Mouse (Mus musculus) CD4-positive, CD25-positive, alpha-beta regulatory T cell, adult 2 months (primary cell): ENCODE results near the gene Rwdd2a.

Experiments
- DNase-seq: peaks from one replicate; pipeline ENCODE4 v3.0.0-alpha.2; 2012; ENCODE audit warnings: low read depth, low spot score

The Rwdd2a gene

GRCm38 (mm10) chr9:86571540-86572135 lies at the start of gene Rwdd2a, which contains the start of gene Pgm3:
Gene Rwdd2a, plus strand, starts transcription at chr9:86571991.
Gene Pgm3, minus strand, starts transcription at chr9:86571842.
- peak; percentile 98 for DNase-seq

- no peak for DNase-seq
Measured at GRCm38 (mm10) chr9:86522335-86522734, 49.5 kb upstream of the Rwdd2a start.

GRCm38 (mm10) chr9:86525600-86525999 lies 46.2 kb upstream of the Rwdd2a start:
- DNase-seq, result no peak

GRCm38 (mm10) chr9:86534071-86534470 lies 37.7 kb upstream of the Rwdd2a start:
- no peak for DNase-seq

- DNase-seq, result no peak
Measured at GRCm38 (mm10) chr9:86543451-86543850, 28.3 kb upstream of the Rwdd2a start.

DNA sequence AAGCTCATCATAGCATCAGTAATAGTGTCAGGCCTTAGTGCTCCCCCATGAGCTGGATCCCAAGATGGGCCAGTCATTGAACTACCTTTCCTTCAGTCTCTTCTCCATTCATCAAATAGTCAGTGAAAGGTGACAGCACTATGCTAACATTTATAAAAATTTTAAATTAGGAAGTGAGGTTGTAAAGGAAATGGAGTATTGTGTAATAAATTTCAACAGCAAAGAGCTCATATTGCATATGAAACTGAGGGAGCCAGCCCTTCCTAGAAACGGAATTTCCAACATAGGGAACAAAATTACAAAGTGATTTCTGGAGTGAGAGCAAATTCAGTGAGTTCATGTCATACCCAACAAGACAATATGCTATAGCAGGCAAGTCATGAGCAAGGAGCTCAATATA lies 27.2 kb upstream of the Rwdd2a start:
- DNase-seq, result no peak

GRCm38 (mm10) chr9:86549637-86550162 lies 22.1 kb upstream of the Rwdd2a start:
- no peak for DNase-seq

DNA sequence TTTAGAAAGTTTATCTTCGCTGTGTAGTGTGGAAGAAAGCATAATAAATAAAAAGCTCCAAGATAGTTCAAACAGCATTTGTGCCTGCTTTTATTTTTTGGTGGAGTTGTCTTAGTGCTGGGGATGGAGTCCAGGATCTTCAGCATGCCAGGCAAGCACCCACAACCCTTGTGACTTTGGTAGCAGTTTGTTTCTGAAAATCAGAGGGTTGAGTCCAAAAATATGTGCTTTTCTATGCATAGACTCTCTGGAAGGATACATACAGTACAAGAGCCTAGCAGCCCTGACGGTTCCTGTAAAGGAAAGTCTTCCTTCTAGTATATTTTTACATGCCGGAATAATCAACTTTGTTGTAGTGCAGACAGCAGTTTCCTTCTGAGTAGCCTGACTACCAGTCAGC lies 21.1 kb upstream of the Rwdd2a start:
- no peak for DNase-seq

DNA sequence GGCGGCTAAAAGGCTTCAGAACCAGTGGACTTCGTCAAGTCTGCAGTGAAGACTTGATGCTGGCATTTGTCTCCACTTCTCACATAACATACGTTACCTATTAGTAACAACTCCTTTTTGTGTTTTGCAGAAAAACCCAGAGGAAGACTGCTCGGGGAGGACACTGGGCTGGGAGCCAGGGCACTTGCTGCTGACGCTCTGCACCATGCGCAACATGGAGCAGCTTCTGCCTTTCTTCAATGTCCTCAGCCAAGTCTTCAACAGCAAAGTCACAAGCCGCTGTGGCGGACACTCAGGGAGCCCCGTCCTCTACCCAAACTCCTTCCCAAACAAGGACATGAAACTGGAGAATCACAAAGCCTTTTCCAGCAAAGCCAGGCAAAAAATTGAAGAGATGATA lies 17.9 kb upstream of the Rwdd2a start:
- no peak for DNase-seq

DNA sequence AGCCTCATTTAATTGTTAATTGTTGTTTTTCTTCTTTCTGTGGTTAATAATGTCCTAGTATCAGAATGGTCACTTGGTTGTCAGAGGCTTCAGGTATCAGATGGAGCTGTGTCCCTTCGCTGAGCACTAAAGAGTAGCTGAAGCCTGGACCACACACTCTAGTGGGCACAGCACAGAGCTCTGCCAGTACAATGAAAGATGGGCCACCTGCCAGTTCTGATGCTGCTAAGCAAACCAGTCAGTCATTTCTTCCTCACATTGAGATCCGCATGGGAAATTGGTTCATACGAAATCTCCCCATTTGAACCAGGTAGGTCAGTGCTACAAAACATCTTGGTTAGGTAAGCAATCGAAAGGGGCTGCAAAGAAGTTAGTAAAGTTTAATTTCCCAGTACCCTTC lies 17.1 kb upstream of the Rwdd2a start:
- DNase-seq, result no peak

DNA sequence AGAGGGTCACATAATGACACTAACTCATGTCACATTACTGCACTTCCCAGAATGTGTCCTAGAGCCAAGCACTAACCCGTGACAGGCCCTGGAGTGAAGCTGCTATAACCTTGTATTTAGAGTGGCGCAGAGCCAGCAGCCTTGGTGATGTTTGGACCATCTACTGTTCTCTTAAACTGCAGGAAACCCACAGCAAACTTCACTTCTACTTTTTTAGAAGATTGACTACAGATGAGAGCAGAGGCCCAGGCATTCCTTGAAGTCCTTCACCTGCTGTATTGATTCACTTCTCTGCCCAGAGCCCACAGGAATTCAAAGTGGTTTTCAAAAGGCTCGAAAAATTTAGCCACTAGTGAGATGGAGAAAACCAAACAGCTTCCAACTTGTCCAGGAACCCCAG lies 11.2 kb upstream of the Rwdd2a start:
- DNase-seq, result no peak

- no peak for DNase-seq
Measured at GRCm38 (mm10) chr9:86569314-86569910, 2.4 kb upstream of the Rwdd2a start.

- DNase-seq, result no peak
Measured at GRCm38 (mm10) chr9:86570261-86570890, 1.4 kb upstream of the Rwdd2a start.

- no peak for DNase-seq
Measured at GRCm38 (mm10) chr9:86570946-86571345, 845 bp upstream of the Rwdd2a start.

- DNase-seq, result no peak
Measured at GRCm38 (mm10) chr9:86572196-86572595, 405 bp downstream of the Rwdd2a start.

- DNase-seq, result peak; percentile 92
Measured at GRCm38 (mm10) chr9:86572636-86573291, 973 bp downstream of the Rwdd2a start.

GRCm38 (mm10) chr9:86573616-86574303 lies 2.0 kb downstream of the Rwdd2a start:
- no peak for DNase-seq

GRCm38 (mm10) chr9:86575178-86575577 lies 3.4 kb downstream of the Rwdd2a start:
- DNase-seq, result no peak

DNA sequence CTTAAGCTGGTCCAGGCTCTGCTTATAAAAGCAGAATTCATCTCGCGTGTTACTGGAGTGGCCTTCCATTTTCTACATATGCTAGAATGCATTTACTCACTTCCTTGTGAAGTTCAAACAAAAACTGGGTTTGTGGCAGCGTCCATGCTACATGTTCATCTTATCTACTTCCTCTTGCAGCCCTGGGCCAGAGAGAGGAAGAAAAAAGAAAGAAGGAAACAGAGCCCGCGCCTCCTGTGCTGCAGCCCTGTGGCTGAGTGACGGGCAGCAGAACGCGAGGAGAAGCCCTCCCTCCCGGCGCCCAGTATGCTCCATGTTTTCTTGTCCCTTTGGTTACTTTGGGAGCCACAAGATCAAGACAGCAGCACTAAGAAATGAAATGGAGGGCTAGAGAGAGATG lies 7.9 kb downstream of the Rwdd2a start:
- no peak for DNase-seq

DNA sequence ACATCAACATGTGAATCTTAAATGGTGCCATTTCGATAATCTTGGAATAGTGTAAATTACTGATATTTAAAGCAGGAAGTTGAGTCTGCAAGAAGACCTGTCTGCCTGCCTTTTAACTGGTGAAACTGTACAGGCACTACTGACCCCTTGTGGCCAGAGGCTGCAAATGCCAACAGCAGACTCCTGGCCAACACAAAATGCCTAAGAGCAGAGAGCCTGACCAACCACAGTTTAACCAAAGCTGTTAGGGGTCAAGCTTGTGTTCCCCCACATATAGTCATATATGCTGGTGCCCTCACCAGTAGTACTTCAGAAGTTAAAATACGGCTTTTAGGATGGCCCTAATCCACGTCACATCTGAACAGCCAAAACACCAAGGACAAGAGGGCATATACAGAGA lies 11.9 kb downstream of the Rwdd2a start:
- DNase-seq, result peak; percentile 85

- no peak for DNase-seq
Measured at GRCm38 (mm10) chr9:86587019-86587795, 15.4 kb downstream of the Rwdd2a start.
